Mouse (Mus musculus) midbrain, embryonic 16.5 days (tissue): ENCODE results near the gene Defb36. TPM values are rescaled to one million over a fixed set of nuclear protein-coding genes. Genes with fewer than 3 reads are reported as not detected.

Experiments used
- ATAC-seq: fragments of 200-750 bp; cut with Nextera tagmentation; 2 replicates; pipeline ENCODE4 v1.8.0; 2017; ENCODE audit warnings: moderate TSS enrichment
- H3K27ac ChIP-seq: fragments of 300-500 bp; sonication (generic); 2 replicates; pipeline ENCODE4 v1.5.1; 2014; ENCODE audit warnings: mild to moderate bottlenecking, low read length, mixed read lengths
- H3K27me3 ChIP-seq: fragments of 300-500 bp; sonication (generic); 2 replicates; pipeline ENCODE4 v1.6.1; 2014; ENCODE audit warnings: low read depth, low read length, mixed read lengths; ENCODE audit not compliant: control insufficient read depth, insufficient read depth
- H3K36me3 ChIP-seq: fragments of 300-500 bp; sonication (generic); 2 replicates; pipeline ENCODE4 v1.6.1; 2014; ENCODE audit warnings: mild to moderate bottlenecking, low read length, moderate library complexity, mixed read lengths; ENCODE audit not compliant: control insufficient read depth, insufficient read depth
- H3K4me1 ChIP-seq: fragments of 300-500 bp; sonication (generic); 2 replicates; pipeline ENCODE4 v1.6.1; 2014; ENCODE audit warnings: mild to moderate bottlenecking, low read length, mixed read lengths; ENCODE audit not compliant: control insufficient read depth, insufficient read depth
- H3K4me2 ChIP-seq: fragments of 300-500 bp; sonication (generic); 2 replicates; pipeline ENCODE4 v1.6.1; 2014; ENCODE audit warnings: mild to moderate bottlenecking, low read length, mixed read lengths
- H3K4me3 ChIP-seq: fragments of 300-500 bp; sonication (generic); 2 replicates; pipeline ENCODE4 v1.5.1; 2014; ENCODE audit warnings: low read depth, mild to moderate bottlenecking, low read length, moderate library complexity, mixed read lengths
- H3K9ac ChIP-seq: fragments of 300-500 bp; sonication (generic); 2 replicates; pipeline ENCODE4 v1.6.1; 2014; ENCODE audit warnings: low read depth, low read length, mixed read lengths
- H3K9me3 ChIP-seq: fragments of 300-500 bp; sonication (generic); replicated peaks from 2 replicates; pipeline ENCODE4 v1.6.1; 2014; ENCODE audit warnings: mild to moderate bottlenecking, low read length, mixed read lengths; ENCODE audit not compliant: control insufficient read depth, poor library complexity, severe bottlenecking
- WGBS: fragments of 180-500 bp; shearing (Covaris S2); extraction: QIAGEN DNeasy Blood & Tissue Kit; methylation state at CpG from one replicate; pipeline ENCODE4 v1.1.7; 2014; 5-methylcytosine and 5-hydroxymethylcytosine counted together
- polyA plus RNA-seq: library from polyadenylated mRNA; unstranded; fragments of >200 nt; fragmentation: Nextera tagmentation; extraction: Ambion mirVana; gene quantifications from 2 replicates; pipeline ENCODE4 v1.2.1, GENCODE M21; 2015

Defb36 gene
- polyA plus RNA-seq, 1 experiment from 2014 or later: not detected

GRCm38 (mm10) chr2:152586926-152587560 is 17.1 kb upstream of the Defb36 start:
- Histone ChIP-seq H3K4me3 (no peak overlapping the region), H3K4me2 (no peak overlapping the region), H3K9ac (no peak overlapping the region), H3K9me3 (no peaks in the 10 kb centered on the region), H3K36me3 (no peaks in the 10 kb centered on the region), H3K27ac (no peak overlapping the region), H3K4me1 (no peaks in the 10 kb centered on the region), H3K27me3 (no peaks in the 10 kb centered on the region)
- WGBS: 74% methylated on average over 4 of the region's 4 CpGs
- no peak for ATAC-seq

DNA sequence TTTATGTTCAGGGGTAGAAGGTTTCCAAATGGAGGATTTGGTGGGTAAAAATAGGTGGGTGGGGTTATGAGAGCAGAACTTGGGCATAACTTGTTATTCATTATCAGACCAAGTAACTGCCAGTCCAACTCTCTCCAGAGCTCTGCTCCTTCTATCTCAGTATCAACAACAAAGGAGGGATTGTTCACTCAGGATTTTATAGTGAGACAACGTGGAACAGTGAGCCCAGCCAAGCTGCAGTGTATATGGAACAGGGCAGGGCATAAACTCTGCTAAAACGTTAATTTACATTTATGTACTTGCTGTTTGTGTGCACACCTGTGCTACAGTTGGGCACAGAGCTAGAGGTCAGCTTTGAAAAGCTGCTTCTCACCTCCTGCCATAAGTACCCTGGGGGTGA is 15.7 kb upstream of the Defb36 start:
- no peaks in the 10 kb centered on the region for H3K36me3 ChIP-seq
- no peak overlapping the region for H3K4me2 ChIP-seq
- 47% methylated on average over 2 of the region's 2 CpGs for WGBS
- no peak for ATAC-seq
- H3K4me3 ChIP-seq: no peak overlapping the region
- no peak overlapping the region for H3K27ac ChIP-seq
- H3K9me3 ChIP-seq: no peaks in the 10 kb centered on the region
- no peaks in the 10 kb centered on the region for H3K27me3 ChIP-seq
- H3K9ac ChIP-seq: no peak overlapping the region
- H3K4me1 ChIP-seq: no peaks in the 10 kb centered on the region

GRCm38 (mm10) chr2:152589021-152589420 is 15.1 kb upstream of the Defb36 start:
- 48% methylated on average over 6 of the region's 6 CpGs for WGBS

GRCm38 (mm10) chr2:152599299-152599698 is 4.8 kb upstream of the Defb36 start, which contains the start of gene Defb45:
Gene Defb45, minus strand, starts transcription at chr2:152599399.
- 66% methylated on average over 7 of the region's 7 CpGs for WGBS

More at GRCm38 (mm10) chr2:152589021-152589420, 15.1 kb upstream of the Defb36 start:
- no peak overlapping the region for H3K27ac ChIP-seq
- no peaks in the 10 kb centered on the region for H3K9me3 ChIP-seq
- no peaks in the 10 kb centered on the region for H3K27me3 ChIP-seq
- no peak overlapping the region for H3K9ac ChIP-seq
- no peak for ATAC-seq
- no peaks in the 10 kb centered on the region for H3K36me3 ChIP-seq
- H3K4me2 ChIP-seq: no peak overlapping the region
- H3K4me1 ChIP-seq: no peaks in the 10 kb centered on the region
- no peak overlapping the region for H3K4me3 ChIP-seq

GRCm38 (mm10) chr2:152600076-152600475 is 4.1 kb upstream of the Defb36 start:
- 84% methylated on average over 6 of the region's 6 CpGs for WGBS
- no peak for ATAC-seq
- Histone ChIP-seq H3K36me3 (no peaks in the 10 kb centered on the region), H3K4me3 (no peak overlapping the region), H3K9me3 (no peaks in the 10 kb centered on the region), H3K4me2 (no peak overlapping the region), H3K27me3 (no peaks in the 10 kb centered on the region), H3K4me1 (no peaks in the 10 kb centered on the region), H3K27ac (no peak overlapping the region), H3K9ac (no peak overlapping the region)

More at GRCm38 (mm10) chr2:152599299-152599698, 4.8 kb upstream of the Defb36 start, which contains the start of gene Defb45:
- H3K27me3 ChIP-seq: no peaks in the 10 kb centered on the region
- no peak for ATAC-seq
- H3K9ac ChIP-seq: no peak within 1 kb of the TSS
- no peaks in the 10 kb centered on the region for H3K9me3 ChIP-seq
- H3K36me3 ChIP-seq: no peaks in the 10 kb centered on the region
- H3K4me2 ChIP-seq: no peak within 1 kb of the TSS
- H3K27ac ChIP-seq: no peak within 1 kb of the TSS
- H3K4me1 ChIP-seq: no peaks in the 10 kb centered on the region
- H3K4me3 ChIP-seq: no peak within 1 kb of the TSS

GRCm38 (mm10) chr2:152601275-152601960 is 2.7 kb upstream of the Defb36 start:
- H3K9me3 ChIP-seq: no peaks in the 10 kb centered on the region
- H3K4me1 ChIP-seq: no peaks in the 10 kb centered on the region
- no peak for ATAC-seq
- no peak overlapping the region for H3K27ac ChIP-seq
- H3K4me3 ChIP-seq: no peak overlapping the region
- WGBS: 74% methylated on average over 4 of the region's 4 CpGs
- no peak overlapping the region for H3K4me2 ChIP-seq
- H3K9ac ChIP-seq: no peak overlapping the region
- no peaks in the 10 kb centered on the region for H3K27me3 ChIP-seq
- H3K36me3 ChIP-seq: no peaks in the 10 kb centered on the region

DNA sequence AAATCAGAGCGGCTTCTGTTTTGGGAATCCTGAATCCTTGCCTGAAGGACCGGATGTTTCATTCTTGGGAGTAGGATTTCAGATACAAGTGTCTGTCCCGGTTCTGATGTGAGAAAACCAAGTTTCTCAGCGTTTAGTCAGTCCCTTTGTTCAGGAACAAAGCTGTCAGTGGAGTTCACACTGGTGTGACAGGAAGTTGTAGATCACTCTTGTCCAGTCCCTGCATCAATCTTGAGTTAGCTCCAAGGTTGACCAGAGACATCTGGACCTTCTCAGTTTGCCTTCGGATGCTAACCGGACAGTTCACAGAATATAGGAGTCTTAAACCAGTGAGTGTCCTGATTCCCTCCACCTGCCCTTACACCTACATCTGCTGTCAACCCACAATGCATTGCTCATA is 3.6 kb downstream of the Defb36 start:
- ATAC-seq: no peak
- Histone ChIP-seq H3K9me3 (no peaks in the 10 kb centered on the region), H3K36me3 (no peaks in the 10 kb centered on the region), H3K4me1 (no peaks in the 10 kb centered on the region), H3K4me3 (no peak overlapping the region), H3K27ac (no peak overlapping the region), H3K27me3 (no peaks in the 10 kb centered on the region), H3K9ac (no peak overlapping the region), H3K4me2 (no peak overlapping the region)
- WGBS: 80% methylated on average over 6 of the region's 6 CpGs

GRCm38 (mm10) chr2:152608719-152609118 is 4.6 kb downstream of the Defb36 start:
- Histone ChIP-seq H3K4me2 (no peak overlapping the region), H3K4me3 (no peak overlapping the region), H3K4me1 (no peaks in the 10 kb centered on the region), H3K27ac (no peak overlapping the region), H3K36me3 (no peaks in the 10 kb centered on the region), H3K9ac (no peak overlapping the region), H3K9me3 (no peaks in the 10 kb centered on the region), H3K27me3 (no peaks in the 10 kb centered on the region)
- ATAC-seq: no peak
- 88% methylated on average over 1 of the region's 1 CpGs for WGBS

DNA sequence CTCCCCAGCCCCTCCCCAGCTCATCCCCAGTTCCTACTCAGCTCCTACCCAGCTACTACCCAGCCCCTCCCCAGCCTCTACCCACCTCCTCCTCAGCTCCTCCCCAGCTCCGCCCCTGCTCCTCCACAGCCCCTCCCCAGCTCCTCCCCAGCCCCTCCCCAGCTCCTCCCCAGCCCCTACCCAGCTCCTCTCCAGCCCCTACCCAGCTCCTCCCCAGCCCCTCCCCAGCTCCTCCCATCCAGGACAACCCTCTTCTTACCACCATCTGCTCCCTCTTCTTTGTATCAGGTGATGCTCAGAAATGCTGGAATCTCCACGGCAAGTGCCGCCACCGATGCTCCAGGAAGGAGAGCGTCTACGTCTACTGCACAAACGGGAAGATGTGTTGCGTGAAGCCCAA is 8.1 kb downstream of the Defb36 start:
- Histone ChIP-seq H3K27me3 (no peaks in the 10 kb centered on the region), H3K4me1 (no peaks in the 10 kb centered on the region), H3K9ac (no peak overlapping the region), H3K9me3 (no peaks in the 10 kb centered on the region), H3K27ac (no peak overlapping the region), H3K4me3 (no peak overlapping the region), H3K36me3 (no peaks in the 10 kb centered on the region), H3K4me2 (no peak overlapping the region)
- WGBS: 44% methylated on average over 7 of the region's 8 CpGs
- ATAC-seq: no peak
